9 mouse cellular contexts compared by ENCODE assay signal in genomic region chr1:134201751-134202420, GRCm38 (mm10). TPM values are rescaled to one million over a fixed set of nuclear protein-coding genes. Genes with fewer than 3 reads are reported as not detected.
DNase-seq lines count a peak whose midpoint lies in the region; ATAC-seq lines count a peak whose summit lies in the region.
"Had no signal": no experiment of that assay in that cellular context is flagged by ENCODE, and none has a peak within 500 bp of the region (broad histone marks: within the 10 kb centered on the region; RNA-seq: fewer than 3 reads in every experiment).

No protein-coding gene starts in this region.

- no peak for ATAC-seq in hindbrain, embryonic 14.5 days (ENCODE audit: low FRiP score)
- ATAC-seq in hindbrain, embryonic 12.5 days (ENCODE audit: low FRiP score), result no peak
- no peak for ATAC-seq in inflammation-experienced regulatory T-cells, adult 6 months

- H3K36me3 ChIP-seq in hindbrain, embryonic 14.5 days (replicated peaks; ENCODE audit: control insufficient read depth, insufficient read depth), result no peaks in the 10 kb centered on the region
- no peaks in the 10 kb centered on the region for H3K36me3 ChIP-seq in hindbrain, embryonic 12.5 days

- no peak overlapping the region for H3K4me2 ChIP-seq in hindbrain, embryonic 14.5 days (replicated peaks)
- no peak overlapping the region for H3K4me2 ChIP-seq in hindbrain, embryonic 12.5 days (replicated peaks)

- H3K9ac ChIP-seq in hindbrain, embryonic 14.5 days, result no peak overlapping the region
- no peak overlapping the region for H3K9ac ChIP-seq in hindbrain, embryonic 12.5 days

- H3K27me3 ChIP-seq in hindbrain, embryonic 14.5 days (ENCODE audit: control insufficient read depth, insufficient read depth, low read length), result no peaks in the 10 kb centered on the region
- no peaks in the 10 kb centered on the region for H3K27me3 ChIP-seq in hindbrain, embryonic 12.5 days

- no peak overlapping the region for H3K27ac ChIP-seq in hindbrain, embryonic 14.5 days
- no peak overlapping the region for H3K27ac ChIP-seq in hindbrain, embryonic 12.5 days

- H3K4me3 ChIP-seq in hindbrain, embryonic 14.5 days (replicated peaks; ENCODE audit: low read length), result no peak overlapping the region
- H3K4me3 ChIP-seq in hindbrain, embryonic 12.5 days, result no peak overlapping the region

- DNase-seq in hindbrain, embryonic 14.5 days (ENCODE audit: low spot score), result peak; percentile 55
- peak; percentile 62 for DNase-seq in urinary bladder, postnatal 25 days (ENCODE audit: low spot score)
- no peak for DNase-seq in urinary bladder, postnatal 10 days (ENCODE audit: low spot score)
- DNase-seq in embryo, embryonic 10.5 days (ENCODE audit: low spot score), result peak; percentile 71
- peak; percentile 53 to 83 for DNase-seq in kidney, postnatal 36 days
- peak; percentile 81 for DNase-seq in retina, embryonic 14.5 days (ENCODE audit: low spot score)

- WGBS in hindbrain, embryonic 14.5 days, result 43% methylated on average over 3 of the region's 3 CpGs
- 31% methylated on average over 3 of the region's 3 CpGs for WGBS in hindbrain, embryonic 12.5 days

- no peaks in the 10 kb centered on the region for H3K9me3 ChIP-seq in hindbrain, embryonic 14.5 days (ENCODE audit: control insufficient read depth, low read length)
- no peaks in the 10 kb centered on the region for H3K9me3 ChIP-seq in hindbrain, embryonic 12.5 days (replicated peaks)

- no peaks in the 10 kb centered on the region for H3K4me1 ChIP-seq in hindbrain, embryonic 14.5 days (replicated peaks; ENCODE audit: control insufficient read depth, insufficient read depth, low read length)
- H3K4me1 ChIP-seq in hindbrain, embryonic 12.5 days, result peaks cover 6% of the 10 kb centered on the region; the same call in 1 of the 2 replicates

RNA-seq across cellular contexts. Expression of gene Mybph, which starts 8.6 kb away (rescaled TPM):
- 0.27 TPM in 1 of 2 replicates, not detected in the other for polyA plus RNA-seq in hindbrain, embryonic 14.5 days (2014; fragmentation: Nextera tagmentation; extraction: Ambion mirVana)
- 2.4 and 15.9 TPM in 2 replicates for polyA plus RNA-seq in hindbrain, embryonic 12.5 days (2016; fragmentation: Nextera tagmentation; extraction: Ambion mirVana)
- not detected for polyA plus RNA-seq in inflammation-experienced regulatory T-cells, adult 6 months (2017; shearing (Covaris generic))
- polyA plus RNA-seq: stomach, embryonic 14.5 days had no signal

RNA-seq across cellular contexts. Expression of gene Chil1, which starts 19.9 kb away (rescaled TPM):
- polyA plus RNA-seq in hindbrain, embryonic 14.5 days (2014; fragmentation: Nextera tagmentation; extraction: Ambion mirVana), result 2.5 and 3.6 TPM in 2 replicates
- 3.0 and 3.3 TPM in 2 replicates for polyA plus RNA-seq in hindbrain, embryonic 12.5 days (2016; fragmentation: Nextera tagmentation; extraction: Ambion mirVana)
- polyA plus RNA-seq in inflammation-experienced regulatory T-cells, adult 6 months (2017; shearing (Covaris generic)), result under 1 TPM in 2 of 3 experiments, not detected in 1; 0.46 to 0.98 TPM

RNA-seq across cellular contexts. Expression of gene Adora1, which starts 33.3 kb away (rescaled TPM):
- polyA plus RNA-seq in hindbrain, embryonic 14.5 days (2014; fragmentation: Nextera tagmentation; extraction: Ambion mirVana), result 13.0 and 14.9 TPM in 2 replicates
- polyA plus RNA-seq in hindbrain, embryonic 12.5 days (2016; fragmentation: Nextera tagmentation; extraction: Ambion mirVana), result 2.3 and 2.4 TPM in 2 replicates
- polyA plus RNA-seq in inflammation-experienced regulatory T-cells, adult 6 months (2017; shearing (Covaris generic)), result not detected
